Mouse (Mus musculus) ES-E14 (cell line): ENCODE results near the gene Prepl.
A peak's percentile ranks its signal among the peaks of the same experiment; 100 is the strongest.

ENCODE experiments used
- CHD2 ChIP-seq: IDR thresholded peaks from 2 replicates; pipeline ENCODE4 v1.6.1; 2014; ENCODE audit warnings: mild to moderate bottlenecking, low read depth, low read length, inconsistent platforms
- HCFC1 ChIP-seq: IDR thresholded peaks from 2 replicates; pipeline ENCODE4 v1.6.1; 2012; ENCODE audit warnings: low read length, inconsistent platforms, borderline replicate concordance; ENCODE audit not compliant: insufficient read depth
- MAFK ChIP-seq: IDR thresholded peaks from 2 replicates; pipeline ENCODE4 v1.6.1; 2014; ENCODE audit warnings: mild to moderate bottlenecking, low read depth, low read length, inconsistent platforms; ENCODE audit not compliant: insufficient read depth
- ZC3H11A ChIP-seq: IDR thresholded peaks from 2 replicates; pipeline ENCODE4 v1.6.1; 2012; ENCODE audit warnings: low read depth, mild to moderate bottlenecking, inconsistent platforms, low read length, borderline replicate concordance
- ZNF384 ChIP-seq: IDR thresholded peaks from 2 replicates; pipeline ENCODE4 v1.6.1; 2012; ENCODE audit warnings: low read depth, low read length, inconsistent platforms

- no peak for TF ChIP-seq ZC3H11A
- TF ChIP-seq ZNF384: no peak
- peak; percentile 94 for TF ChIP-seq MAFK
- no peak for TF ChIP-seq HCFC1
- no peak for TF ChIP-seq CHD2
Observed at GRCm38 (mm10) chr17:85098677-85099323, 8.8 kb upstream of the Prepl start.
